Mouse (Mus musculus) right cerebral cortex, postnatal 4 days (tissue): ENCODE data around the gene Ybx2.
"Not testable (repeated sequence)": the region's sequence is repeated elsewhere in the genome, so short reads cannot be mapped to it uniquely, and the experiment has no call there.

Source experiments
- DNase-seq: peaks from one replicate; pipeline ENCODE4 v3.0.0-alpha.2; 2022

The Ybx2 gene

GRCm38 (mm10) chr11:69936714-69937347, 1.2 kb downstream of the Ybx2 start:
- no peak for DNase-seq

- no peak for DNase-seq
Measured at GRCm38 (mm10) chr11:69937385-69937784, 1.8 kb downstream of the Ybx2 start.

- no peak for DNase-seq
Measured at GRCm38 (mm10) chr11:69937834-69938233, 2.2 kb downstream of the Ybx2 start.

- DNase-seq = no peak
Measured at GRCm38 (mm10) chr11:69938401-69938979, 2.9 kb downstream of the Ybx2 start.

- DNase-seq = no peak
Measured at GRCm38 (mm10) chr11:69939181-69939580, 3.6 kb downstream of the Ybx2 start.

- DNase-seq = no peak
Measured at GRCm38 (mm10) chr11:69939731-69940130, 4.1 kb downstream of the Ybx2 start.

GRCm38 (mm10) chr11:69940962-69941361, 5.4 kb downstream of the Ybx2 start:
- no peak for DNase-seq

GRCm38 (mm10) chr11:69945216-69945615, 9.6 kb downstream of the Ybx2 start:
- DNase-seq = no peak

GRCm38 (mm10) chr11:69945997-69946891, 10.6 kb downstream of the Ybx2 start:
- no peak for DNase-seq

GRCm38 (mm10) chr11:69947337-69948065, 11.9 kb downstream of the Ybx2 start:
- DNase-seq = peak; percentile 23

GRCm38 (mm10) chr11:69948066-69948762, 12.6 kb downstream of the Ybx2 start, which contains the start of gene Slc2a4:
Gene Slc2a4, minus strand, starts transcription at chr11:69948188.
- peak; percentile 89 for DNase-seq

GRCm38 (mm10) chr11:69948763-69949150, 13.2 kb downstream of the Ybx2 start:
- peak; percentile 80 for DNase-seq

GRCm38 (mm10) chr11:69950807-69951459, 15.3 kb downstream of the Ybx2 start:
- DNase-seq = no peak

- no peak for DNase-seq
Measured at GRCm38 (mm10) chr11:69952274-69952673, 16.7 kb downstream of the Ybx2 start.

- no peak for DNase-seq
Measured at GRCm38 (mm10) chr11:69953267-69953915, 17.8 kb downstream of the Ybx2 start.

- DNase-seq = not testable (repeated sequence)
Measured at GRCm38 (mm10) chr11:69955618-69956017, 20.0 kb downstream of the Ybx2 start.

- DNase-seq = no peak
Measured at GRCm38 (mm10) chr11:69956218-69956617, 20.6 kb downstream of the Ybx2 start.

- DNase-seq = no peak
Measured at GRCm38 (mm10) chr11:69960616-69961015, 25.0 kb downstream of the Ybx2 start.

- DNase-seq = no peak
Measured at GRCm38 (mm10) chr11:69961841-69962240, 26.2 kb downstream of the Ybx2 start.

GRCm38 (mm10) chr11:69964650-69965270, 29.2 kb downstream of the Ybx2 start, which contains the start of gene Cldn7:
Gene Cldn7, plus strand, starts transcription at chr11:69964779.
- DNase-seq = no peak
